Mouse (Mus musculus) embryo, embryonic 9.5 days (tissue): ENCODE results near the gene Fam117a.
A peak's percentile ranks its signal among the peaks of the same experiment; 100 is the strongest.

Experiments used
- DNase-seq: peaks from one replicate; pipeline ENCODE4 v3.0.0-alpha.2; 2017; ENCODE audit errors: extremely low spot score

Fam117a gene

DNA sequence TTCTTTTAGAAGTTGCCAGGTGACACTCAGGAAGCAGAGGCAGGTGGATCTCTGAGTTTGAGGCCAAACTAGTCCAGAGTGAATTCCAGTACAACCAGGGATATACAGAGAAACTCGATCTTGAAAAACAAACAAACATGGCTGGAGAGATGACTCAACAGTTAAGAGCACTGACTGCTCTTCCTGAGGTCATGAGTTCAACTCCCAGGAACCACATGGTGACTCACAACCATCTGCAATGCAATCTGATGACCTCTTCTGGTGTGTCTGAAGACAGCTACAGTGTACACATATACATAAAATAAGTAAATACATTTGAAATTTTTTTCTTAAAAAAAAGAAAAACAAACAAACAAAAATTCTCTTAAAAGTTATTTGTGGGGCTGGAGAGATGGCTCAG lies 6.2 kb upstream of the Fam117a start:
- no peak for DNase-seq

DNA sequence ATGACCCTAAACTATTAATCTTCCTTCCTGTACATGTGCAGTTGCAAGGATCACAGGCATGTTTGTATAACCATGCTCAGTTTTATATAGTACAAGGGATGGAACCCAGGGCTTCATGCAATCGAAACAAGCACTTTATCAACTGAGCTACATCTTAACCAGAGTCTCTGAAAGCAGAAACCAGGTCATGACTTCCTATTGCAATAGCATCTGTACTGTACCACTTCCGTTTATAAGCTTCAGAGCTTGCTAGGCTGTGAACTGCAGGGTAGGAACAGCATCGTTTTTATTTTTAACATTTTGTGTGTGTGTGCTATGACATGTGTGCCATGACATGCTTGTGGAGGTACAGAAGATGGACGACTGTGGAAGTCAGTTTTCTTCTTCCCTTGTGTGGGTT lies 3.6 kb upstream of the Fam117a start:
- no peak for DNase-seq

DNA sequence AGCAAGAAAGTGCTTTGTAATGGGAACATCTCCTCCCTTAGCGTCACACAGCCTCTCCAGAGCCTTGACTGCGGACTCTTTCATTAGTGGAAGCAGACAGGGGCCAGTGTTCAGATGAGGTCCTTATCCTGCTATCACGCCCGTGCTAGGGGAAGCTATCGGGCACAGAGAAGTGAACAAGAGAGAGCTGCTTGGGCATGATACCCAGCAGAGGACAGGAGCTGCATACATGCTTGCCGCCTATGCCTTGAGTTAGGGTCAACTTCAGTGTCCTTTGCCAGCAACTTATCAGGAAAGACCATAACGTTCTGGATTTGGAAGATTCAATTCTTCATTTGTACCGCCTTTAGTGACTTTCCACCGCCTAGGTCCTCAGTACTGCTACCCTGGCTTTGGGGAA lies 3.0 kb upstream of the Fam117a start:
- no peak for DNase-seq

GRCm38 (mm10) chr11:95334448-95335060 lies 2.3 kb upstream of the Fam117a start:
- no peak for DNase-seq

DNA sequence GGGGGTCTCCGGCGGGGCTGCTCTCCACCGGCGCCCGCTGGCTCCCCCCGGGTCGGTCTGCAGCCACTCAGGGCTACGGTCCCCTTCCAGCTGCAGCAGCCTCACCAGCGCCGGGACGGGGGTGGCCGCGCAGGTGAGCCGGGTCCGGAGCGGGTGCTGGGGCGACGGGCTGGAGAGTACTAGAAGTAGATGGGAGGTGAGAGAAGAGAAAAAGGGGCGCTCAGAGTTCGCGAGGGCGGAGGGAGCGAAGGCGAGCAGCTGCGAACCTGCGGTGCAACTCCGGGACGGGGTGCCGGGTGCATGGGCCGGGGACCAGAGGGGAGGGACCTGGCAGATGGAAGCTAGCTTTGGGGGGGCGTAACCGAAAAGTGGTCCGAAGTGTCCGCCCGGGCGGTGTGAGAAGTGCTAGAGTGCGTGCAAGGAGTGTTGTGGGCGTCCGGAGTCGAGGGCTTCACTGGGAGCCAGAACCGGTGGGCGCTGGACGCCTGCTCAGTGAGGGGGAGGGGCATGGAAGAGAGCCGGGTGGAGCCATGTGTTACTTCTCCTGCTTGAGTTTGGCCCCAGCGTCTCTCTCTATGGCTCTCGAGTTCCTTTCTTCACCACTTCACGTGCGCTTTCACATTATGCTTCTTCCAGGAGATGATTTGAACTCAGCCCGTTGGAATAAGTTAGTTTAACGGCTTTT lies 453 bp downstream of the Fam117a start:
- peak; percentile 80 for DNase-seq

DNA sequence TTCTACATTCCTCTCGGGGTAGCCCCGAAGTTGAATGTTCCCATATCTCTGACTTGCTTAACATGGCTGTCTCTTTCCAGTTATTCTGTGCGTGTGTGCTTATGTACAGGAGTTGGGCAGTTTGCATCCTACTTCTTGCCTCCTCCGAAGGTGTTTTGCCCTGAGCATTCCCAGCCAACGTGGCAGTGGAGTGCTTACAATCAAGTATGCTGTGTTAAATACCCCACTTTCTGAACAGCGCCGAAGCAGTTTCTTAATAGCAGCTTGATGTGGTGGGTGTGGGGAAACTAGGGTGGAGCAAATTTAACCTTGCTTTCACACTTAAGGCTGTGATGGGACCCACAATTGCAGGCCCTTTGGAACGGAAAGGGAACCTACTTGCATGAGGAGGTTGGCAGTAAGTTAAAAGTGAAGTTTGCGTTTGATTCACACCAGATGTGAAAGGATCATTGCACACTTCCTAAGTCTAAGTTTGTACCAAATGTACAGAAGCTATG lies 1.1 kb downstream of the Fam117a start:
- DNase-seq, result no peak

DNA sequence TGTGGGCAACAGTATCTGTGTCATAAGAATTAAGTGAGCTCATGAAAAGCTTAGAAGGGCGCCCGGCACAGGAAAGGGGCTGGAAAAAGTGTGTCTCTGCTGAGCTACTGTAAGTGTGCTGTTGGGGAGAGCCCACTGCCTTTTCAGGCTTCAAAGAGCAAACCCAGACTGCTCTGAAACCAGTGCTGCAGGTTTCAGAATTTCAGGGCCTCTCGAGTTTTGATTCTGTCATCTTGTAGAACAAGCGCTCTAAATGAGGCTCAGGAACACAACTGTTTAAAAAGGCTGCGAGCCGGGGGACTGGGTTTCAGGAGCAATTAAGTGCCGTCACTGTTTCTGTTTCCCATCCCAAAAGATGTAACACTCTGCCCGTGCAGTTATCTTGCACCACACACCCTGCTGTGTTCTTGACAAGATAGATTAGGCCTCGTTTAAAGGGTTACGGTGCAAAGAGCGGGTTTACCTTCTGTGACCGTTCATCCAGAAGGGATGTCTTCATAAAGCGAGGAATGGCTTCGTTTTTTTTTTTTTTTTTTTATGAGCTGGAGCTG lies 2.7 kb downstream of the Fam117a start:
- peak; percentile 40 for DNase-seq

GRCm38 (mm10) chr11:95340259-95340658 lies 3.4 kb downstream of the Fam117a start:
- DNase-seq, result no peak

GRCm38 (mm10) chr11:95340664-95341063 lies 3.8 kb downstream of the Fam117a start:
- DNase-seq, result no peak

GRCm38 (mm10) chr11:95343180-95343579 lies 6.4 kb downstream of the Fam117a start:
- no peak for DNase-seq

DNA sequence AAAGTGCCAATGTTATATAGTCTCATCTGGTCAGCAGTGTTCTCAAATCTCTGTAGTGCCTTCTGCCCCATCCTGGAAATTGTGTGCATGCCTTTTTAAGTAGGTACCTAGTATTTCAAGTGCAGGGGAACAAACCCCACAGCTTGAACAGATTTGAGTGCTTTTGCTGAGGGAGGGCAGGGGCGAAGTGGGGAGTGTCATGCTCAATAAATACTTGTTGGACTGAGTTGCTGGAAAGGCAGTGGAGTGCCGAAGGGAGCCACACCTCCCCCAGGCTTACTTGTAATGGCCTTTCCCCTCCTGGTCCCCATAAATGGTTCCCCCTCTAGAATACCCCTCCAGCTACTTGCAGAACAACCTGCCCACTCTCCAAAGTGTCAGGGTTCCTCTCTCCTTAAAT lies 7.4 kb downstream of the Fam117a start:
- DNase-seq, result no peak

GRCm38 (mm10) chr11:95350289-95350688 lies 13.5 kb downstream of the Fam117a start:
- DNase-seq, result no peak

DNA sequence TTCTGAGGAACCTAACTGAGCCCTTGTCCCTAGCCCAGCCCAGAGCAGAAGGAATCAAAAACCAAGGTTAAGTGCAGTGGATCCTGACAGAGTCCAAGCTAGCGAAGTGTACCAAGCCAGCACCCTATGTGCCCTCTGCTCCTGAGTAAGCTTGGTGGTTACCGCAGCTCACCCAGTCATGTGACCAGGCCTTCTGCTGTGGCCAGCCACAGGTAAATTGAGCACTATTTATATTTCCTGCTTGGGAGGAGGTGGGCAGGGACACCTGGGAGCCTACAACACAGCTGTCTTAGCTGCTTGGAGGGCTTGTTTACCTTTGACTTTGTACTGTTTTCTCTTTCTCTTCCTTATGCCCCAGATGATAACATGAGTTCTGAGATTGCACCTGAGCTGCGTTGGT lies 14.1 kb downstream of the Fam117a start:
- no peak for DNase-seq

GRCm38 (mm10) chr11:95352686-95353085 lies 15.9 kb downstream of the Fam117a start:
- DNase-seq, result no peak

DNA sequence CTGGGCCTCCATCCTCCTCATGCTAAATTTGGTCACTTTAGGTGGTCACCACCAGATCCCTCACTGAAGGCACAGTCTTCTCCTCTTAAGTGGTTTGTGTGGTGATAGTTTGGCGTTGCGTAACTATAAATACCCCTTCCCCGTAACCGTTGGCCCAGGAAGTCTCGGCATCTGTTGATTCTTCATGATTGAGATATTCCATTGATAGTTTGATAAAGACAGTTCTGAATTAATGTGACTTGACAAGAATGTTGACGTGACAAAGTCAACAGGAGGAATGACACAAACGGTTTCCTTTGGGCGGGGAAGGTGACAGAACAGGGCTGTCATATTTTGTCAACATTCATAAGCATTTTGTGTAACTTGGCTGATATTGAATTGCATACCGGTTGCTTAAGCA lies 16.4 kb downstream of the Fam117a start:
- DNase-seq, result no peak

DNA sequence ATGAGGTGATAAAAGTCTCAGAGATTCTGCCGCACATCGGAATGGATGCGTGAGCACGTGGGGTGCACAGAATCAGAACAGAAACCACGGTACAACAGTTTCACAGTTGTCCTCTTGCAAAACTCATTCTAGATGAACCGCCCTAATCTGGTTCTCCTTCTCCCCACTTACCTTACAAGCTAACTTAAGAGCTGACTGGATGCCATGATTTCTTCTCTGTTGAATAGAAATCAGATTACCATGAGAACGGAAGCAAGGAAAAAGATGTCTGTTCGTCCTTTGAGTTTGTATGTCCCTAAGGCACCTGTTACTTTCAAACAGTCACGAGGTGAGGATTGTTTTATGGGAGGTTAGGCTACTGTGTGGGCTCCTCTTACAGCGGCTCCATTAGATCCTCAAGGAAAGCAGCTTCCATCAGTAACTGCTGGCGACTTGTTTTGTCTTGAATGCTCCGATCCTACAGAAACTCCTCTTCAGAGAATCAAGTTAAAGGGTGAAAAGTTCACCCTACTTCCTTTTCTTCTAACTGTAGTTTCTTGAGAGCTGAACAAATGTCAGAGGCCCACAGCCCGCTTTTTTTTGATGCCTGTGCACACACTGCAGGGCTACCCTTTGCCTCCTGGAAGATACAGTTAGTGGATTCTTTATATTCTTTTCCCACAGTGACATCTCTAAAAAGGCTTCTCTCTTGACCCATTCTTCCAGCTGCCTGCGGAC lies 17.6 kb downstream of the Fam117a start:
- no peak for DNase-seq

DNA sequence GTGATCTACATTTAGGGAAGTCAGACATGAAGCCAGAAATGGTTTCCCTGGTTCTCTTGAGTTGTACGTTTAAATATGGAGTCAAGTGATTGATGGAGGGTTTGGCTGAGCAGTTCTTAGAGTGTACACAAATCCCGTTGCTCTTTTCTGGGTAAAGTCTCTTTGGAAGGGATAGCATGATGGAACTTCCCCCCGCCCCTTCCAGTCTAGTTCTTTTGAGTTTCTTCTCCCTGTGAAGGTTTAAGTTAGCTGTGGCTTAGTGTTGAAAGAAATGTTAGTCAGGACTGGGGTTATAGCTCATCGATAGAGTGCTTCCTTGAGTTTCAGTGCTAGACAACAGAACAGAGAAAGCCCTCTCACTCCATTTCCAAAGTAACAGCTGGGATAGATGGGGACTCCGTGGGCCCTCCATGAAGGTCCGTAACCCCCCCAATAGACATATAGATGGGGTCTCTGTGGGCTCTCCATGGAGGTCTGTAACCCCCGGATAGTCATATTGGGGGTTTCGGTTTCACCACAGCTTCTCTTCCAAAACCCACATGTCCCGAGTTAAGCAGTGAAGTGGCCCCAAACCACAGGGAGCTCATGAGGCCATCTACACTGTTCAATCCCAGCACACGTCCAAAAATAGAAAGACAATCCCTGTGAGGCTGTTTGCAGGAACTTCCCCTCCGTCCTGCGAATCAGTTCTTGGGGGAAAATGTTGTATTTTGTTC lies 18.3 kb downstream of the Fam117a start:
- DNase-seq, result no peak

DNA sequence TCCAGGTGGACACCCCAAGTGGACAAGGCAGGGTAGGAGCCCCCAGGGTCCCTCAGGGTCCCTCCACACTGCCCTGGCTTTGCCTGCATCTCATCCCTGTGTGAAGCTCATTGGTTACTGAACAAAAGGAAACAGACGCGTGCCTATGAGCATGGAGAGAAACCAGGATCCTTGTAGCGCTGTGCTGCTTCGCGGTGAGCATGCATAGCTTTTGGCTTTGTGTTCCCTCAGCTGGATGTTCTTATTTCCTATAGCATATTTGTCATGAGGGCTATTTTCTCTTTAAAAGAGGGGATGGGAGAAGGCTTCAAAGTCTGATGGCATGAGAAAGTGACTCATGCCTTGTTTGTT lies 18.8 kb downstream of the Fam117a start:
- no peak for DNase-seq

GRCm38 (mm10) chr11:95356039-95356438 lies 19.2 kb downstream of the Fam117a start:
- DNase-seq, result no peak

DNA sequence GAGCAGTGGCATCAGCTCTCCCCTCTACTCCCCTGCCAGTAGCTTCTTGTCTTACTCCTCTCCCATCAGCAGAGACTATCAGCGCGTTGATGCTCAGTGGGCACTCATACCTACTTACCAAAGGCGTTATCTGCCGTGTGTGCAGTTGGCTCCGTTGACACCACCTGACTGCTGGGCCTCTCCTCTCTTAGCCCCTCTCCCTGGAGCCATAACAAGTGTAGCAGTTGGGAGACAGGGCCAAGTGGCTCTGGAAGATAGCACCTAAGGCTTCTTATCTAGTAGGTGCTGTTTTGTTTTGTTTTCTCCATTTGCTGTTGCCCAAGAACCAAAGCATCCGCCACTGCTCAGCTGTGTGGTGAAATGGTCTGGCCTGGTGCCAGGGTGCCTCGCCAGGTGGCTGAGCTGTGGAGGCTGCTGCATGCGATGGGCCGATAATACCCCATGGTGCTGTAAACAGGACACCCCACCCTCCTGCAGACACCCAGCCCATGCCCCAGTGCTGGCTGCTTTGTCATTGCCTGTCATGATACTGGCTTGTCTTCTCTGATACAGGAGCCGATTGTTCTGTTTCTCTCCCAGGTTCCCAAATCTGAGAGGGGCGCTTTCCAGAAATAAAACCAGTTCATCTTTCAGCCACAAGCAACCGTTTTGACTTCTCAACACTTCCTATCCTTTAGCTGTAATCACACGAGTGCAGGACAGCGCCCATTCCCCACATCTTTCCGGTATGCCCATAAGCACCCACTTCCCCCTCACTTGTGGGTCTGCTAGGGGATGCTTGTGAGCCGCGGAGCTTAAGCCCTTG lies 19.9 kb downstream of the Fam117a start:
- no peak for DNase-seq

GRCm38 (mm10) chr11:95358263-95358662 lies 21.4 kb downstream of the Fam117a start:
- no peak for DNase-seq
